Mouse (Mus musculus): ENCODE measurements at regions not wholly inside any gene's neighbourhood (a gene's known extent, or its start where the extent isn't known, plus 50 kb on each side); places are given as distances from the start of the nearest gene placed in this dataset.

DNA sequence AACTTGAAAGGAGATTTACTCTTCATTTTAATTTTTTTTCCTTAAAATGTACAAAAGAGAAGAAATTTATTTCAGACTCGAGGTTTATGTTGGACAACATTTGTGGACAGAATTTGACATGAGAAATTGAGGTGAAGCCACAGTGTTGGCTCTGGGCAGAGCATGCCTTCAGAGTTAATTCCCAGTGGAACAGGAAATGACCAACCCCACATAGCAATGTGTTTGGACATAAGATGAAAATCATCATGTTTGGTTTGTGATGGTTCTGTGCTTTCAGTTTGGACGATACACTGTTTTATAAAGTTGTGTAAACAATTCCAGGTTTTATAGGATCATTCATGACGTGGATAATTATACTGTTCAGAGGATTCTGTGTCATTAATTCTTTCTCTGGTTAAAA, 271.9 kb upstream of the Mettl25 start:
- no peak for DNase-seq (ENCODE audit: low spot score in 2 of 2)

DNA sequence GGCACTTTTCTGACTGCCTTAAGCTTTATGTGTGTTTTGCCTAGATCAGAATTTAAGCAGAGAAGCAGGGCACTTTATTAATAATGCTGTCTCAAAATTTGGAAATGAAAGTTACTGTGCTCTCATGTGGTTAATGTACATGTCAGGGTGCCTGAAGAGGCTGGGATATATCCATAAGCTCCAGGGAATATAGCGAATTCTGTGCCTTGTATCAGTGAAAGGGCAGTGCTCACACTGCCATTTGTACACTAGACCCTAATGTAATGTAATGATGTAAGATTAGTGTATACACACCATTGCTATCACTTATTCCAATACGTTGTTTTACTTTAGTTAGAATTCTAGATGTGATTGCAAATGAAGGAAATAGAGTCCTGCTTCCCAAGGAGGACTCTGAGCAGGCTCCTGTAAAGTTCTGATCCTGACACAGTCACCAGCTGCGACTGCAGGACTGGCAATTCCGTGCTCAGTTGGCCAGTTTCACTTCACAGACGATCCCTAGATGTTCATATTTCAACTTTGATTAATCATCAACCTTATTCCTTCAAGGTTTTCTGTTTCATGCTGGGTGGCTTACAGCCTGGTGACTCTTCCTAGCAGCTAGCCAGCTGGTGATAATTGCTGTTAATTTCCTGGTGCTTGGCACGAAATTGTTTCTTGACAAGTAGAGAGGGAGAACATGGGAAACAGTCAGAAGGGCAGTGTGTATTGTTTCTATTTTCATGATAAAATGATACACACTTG, 273.7 kb upstream of the Mettl25 start:
- DNase-seq (ENCODE audit: low spot score in 2 of 2) = no peak

- DNase-seq (ENCODE audit: low spot score in 2 of 2) = no peak
These were observed 280.6 kb upstream of the Mettl25 start for GRCm38 (mm10) chr10:106121826-106122225.

GRCm38 (mm10) chr10:106122952-106123351, 281.8 kb upstream of the Mettl25 start:
- peak in 1 of 2 experiments; percentile 22 for DNase-seq (ENCODE audit: low spot score in 2 of 2)

DNA sequence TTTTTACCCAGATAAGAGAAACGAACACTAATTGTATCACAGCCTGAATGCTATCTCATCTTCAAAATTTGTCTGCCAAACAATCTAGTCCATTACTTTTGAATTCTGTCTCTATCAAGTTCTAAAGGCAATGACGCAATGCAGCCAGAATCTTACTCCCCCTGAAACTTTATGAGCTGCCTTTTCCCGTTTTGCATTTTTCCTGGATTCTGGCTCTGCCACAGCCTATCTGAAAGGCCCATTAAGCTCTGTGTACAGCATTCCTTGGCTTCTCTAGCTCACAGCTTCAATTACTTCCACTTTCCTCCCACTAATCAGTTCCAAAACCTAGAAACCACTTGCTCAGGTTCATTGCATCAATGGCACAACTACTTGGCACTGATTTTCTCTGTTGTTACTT, 298.0 kb upstream of the Ppfia2 start:
- DNase-seq (ENCODE audit: low spot score in 2 of 2) = no peak

DNA sequence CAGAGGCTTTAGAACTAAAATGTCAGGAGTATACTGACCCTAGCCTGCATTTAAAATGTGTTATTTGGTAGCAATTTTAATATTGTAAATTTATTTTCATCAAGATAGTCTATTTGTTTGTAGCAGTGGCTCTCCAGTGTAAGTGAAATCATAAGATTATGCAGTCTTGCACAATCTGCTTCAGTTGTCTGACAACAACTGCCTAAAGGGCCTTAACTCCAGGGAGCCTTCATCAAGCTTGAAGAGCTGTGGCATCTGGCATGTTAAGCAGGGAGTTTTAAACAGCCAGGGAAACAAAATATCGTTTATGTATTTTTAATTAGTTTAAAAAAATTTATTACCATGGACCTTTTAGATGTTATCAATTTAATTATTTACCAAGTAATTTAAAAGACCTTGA, 295.7 kb upstream of the Ppfia2 start:
- no peak for DNase-seq (ENCODE audit: low spot score in 2 of 2)

GRCm38 (mm10) chr10:106179651-106180050, 290.5 kb upstream of the Ppfia2 start:
- DNase-seq (ENCODE audit: low spot score in 2 of 2) = no peak

DNA sequence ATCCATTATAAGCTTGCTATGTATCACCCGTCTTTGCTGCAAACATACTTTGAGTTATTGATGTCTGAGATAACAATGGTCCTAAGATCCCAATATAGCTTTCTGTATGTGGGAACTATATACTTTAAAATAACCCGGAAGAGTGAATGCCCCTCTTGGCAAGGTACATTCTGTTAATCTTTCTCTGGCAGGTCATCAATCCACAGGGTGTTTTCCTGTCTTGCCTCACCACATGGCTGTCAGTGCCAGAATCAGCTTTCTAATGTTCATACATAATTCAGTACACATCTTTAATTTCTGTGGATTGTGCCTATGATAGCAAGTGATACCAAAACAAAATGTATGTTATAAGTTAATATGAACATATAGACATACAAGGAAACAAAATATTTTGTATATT, 267.6 kb upstream of the Ppfia2 start:
- DNase-seq (ENCODE audit: low spot score in 2 of 2) = no peak

DNA sequence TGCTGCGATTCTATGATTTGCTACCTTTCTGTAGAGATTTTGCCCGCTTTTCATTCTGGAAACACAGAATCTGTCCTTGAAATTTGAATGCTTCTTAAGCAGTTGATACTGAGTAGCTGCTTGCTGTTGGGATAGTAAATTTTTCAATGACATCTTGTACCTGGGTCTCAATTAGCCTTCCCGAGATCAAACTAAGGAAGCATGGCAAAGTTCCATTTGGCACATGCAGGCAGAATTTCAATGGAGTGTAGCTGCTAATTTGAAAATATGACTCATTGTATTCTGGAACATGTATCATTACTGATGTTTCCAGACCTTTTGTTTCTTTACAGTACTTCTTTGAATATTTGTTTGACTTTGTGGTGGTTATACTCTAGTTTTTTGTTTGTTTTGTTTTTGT, 245.9 kb upstream of the Ppfia2 start:
- DNase-seq (ENCODE audit: low spot score in 2 of 2) = no peak

- no peak for DNase-seq (ENCODE audit: low spot score in 2 of 2)
These were observed 228.0 kb upstream of the Ppfia2 start for GRCm38 (mm10) chr10:106242180-106242579.

- no peak for DNase-seq (ENCODE audit: low spot score in 2 of 2)
These were observed 216.0 kb upstream of the Ppfia2 start for GRCm38 (mm10) chr10:106254106-106254505.

- no peak for DNase-seq (ENCODE audit: low spot score in 2 of 2)
These were observed 210.3 kb upstream of the Ppfia2 start for GRCm38 (mm10) chr10:106259811-106260210.

DNA sequence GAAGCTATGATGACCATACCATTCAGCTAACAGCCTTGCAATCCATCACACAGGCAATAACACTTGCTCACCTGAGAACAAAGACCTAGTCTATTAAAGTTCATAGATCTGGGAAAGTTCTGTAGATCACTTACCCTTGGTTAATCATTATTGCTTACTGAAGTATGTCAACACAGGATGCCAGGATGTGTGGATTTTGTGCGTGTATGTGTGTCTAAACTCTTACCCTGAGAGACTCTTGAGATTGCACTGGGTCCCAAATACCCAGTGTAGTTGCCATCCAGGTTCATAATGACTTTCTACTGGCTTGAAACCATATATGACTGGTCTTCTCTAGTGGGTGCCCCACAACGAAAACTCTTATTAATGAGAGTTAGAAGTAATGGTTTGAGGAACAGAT, 196.8 kb upstream of the Ppfia2 start:
- no peak for DNase-seq (ENCODE audit: low spot score in 2 of 2)

DNA sequence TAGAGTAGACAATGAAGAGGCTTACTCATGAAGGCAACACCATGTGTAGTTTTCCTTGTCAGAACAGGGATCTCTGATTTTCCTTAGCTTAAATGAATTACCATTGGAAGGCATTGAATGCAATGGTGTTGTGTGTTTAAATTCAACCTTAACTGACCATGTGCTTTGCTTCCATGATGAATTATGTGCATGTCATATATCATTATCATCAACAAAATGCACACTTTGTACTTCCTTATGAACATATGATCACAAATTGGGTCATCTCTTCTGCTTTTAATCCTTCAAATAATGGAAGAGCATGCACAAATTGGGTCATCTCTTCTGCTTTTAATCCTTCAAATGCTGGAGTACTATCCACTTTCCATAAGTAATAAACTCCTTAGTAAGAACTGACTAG, 180.2 kb upstream of the Ppfia2 start:
- no peak for DNase-seq (ENCODE audit: low spot score in 2 of 2)

DNA sequence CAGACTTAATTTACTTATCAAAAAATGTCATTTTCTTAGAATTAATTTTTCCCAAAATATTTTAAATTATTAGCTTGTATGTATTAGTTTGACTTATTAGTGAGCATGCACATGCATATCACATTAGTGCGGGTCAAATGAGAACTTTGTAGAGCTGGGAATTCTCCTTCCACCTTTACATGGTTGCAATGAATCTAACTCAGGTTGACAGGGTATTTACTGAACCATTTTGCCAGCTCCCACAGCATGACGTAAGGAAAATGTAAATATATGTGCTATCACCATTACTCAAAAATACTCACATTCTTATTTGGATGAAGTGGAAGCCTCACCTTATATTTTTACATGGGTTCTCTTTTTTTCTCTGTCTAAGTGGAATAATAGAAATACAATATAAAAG, 179.4 kb upstream of the Ppfia2 start:
- DNase-seq (ENCODE audit: low spot score in 2 of 2) = no peak

DNA sequence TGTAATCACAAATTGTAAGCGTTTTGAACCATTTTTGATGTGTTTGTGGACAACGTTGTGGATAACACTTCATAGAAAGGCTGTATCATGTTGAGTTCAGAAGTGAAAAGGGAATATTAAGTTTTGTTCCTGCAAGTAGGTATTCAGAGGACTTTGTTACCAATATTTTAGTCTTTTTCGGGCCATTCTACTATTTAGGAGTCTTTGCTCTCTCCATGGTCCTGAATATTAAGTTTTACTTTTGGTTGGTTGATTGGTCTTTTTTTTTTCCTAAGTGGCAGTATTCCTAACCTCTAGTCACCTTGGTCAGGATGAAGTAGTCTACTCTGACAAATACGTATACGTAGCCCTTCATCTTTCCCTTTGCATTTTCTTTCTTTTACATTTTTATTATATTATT, 174.6 kb upstream of the Ppfia2 start:
- DNase-seq (ENCODE audit: low spot score in 2 of 2) = no peak

- no peak for DNase-seq (ENCODE audit: low spot score in 2 of 2)
These were observed 135.0 kb upstream of the Ppfia2 start for GRCm38 (mm10) chr10:106335166-106335565.

- no peak for DNase-seq (ENCODE audit: low spot score in 2 of 2)
These were observed 118.5 kb upstream of the Ppfia2 start for GRCm38 (mm10) chr10:106351663-106352062.

DNA sequence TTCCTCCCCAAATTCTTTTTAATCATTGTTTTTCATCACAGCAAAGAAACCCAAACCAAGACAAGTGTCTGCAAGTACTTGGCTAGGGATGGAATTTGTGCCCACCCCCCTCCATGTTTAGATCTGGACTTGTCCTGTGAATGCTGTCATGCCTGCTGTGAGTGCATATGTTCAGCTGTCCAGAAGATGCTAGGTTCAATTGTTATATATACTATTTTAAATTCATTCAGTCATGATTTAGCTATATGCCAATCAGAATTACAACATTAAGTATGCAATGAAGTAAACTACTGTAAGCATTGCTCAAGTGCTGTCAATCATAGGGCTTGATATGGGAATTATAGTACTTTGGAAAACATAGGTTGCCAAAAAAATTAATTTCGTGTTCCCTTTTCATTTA, 94.5 kb upstream of the Ppfia2 start:
- no peak for DNase-seq (ENCODE audit: low spot score in 2 of 2)

DNA sequence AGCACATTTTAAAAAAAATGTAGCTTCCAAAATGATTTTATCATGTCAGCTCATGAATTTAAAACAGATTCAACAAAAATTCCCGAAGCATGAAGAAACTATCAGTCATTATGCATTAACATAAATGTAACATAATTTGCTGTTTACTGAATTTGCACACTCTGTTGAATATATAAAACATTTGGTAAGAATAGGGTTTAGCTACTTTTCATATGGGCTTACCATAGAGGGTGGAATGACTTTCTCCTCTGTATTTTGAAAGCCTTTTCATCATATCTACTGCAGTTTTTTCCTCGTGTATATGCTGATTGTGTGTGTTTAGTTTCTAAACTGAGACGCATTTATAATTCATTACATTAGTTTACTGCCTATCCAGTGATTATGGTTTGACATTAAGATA, 94.0 kb upstream of the Ppfia2 start:
- DNase-seq (ENCODE audit: low spot score in 2 of 2) = no peak

DNA sequence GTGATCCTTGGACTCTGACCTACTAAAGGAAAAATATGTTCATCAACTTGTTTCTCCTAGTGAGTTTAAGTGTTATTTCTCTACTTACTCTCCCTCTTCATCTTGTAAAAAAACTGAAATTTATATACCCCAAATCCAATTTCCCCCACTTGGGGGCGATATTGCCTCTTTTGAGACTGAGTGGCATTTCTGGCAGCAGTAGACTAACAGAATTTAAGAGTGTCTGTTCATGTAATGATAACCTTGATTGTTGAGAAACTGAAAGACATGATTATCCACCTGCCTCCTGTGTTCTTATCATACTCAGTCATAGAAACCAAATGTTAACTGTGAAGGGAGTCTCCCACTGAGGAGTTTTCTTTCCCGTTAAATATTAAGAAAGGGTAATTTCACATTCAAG, 89.5 kb upstream of the Ppfia2 start:
- peak in 1 of 2 experiments; percentile 9 for DNase-seq (ENCODE audit: low spot score in 2 of 2)

DNA sequence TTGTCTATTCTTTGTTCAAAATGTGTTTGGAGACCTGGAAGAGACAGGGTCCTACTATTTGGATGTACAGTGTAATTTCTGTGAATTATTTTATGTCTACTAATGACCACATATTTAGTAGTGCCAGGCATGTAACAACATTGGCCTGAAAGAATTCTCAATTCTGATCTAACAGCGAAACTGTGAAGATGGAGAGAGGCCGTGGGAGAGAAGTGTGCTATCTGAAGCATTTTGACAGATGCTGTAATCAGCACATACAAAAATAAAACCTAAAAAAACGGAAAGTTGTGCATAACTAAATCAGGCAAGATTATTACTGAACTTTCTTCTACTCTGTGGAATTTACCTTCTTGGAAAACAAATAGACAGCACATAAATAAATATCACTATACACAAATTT, 61.4 kb upstream of the Ppfia2 start:
- DNase-seq (ENCODE audit: low spot score in 2 of 2) = no peak

- DNase-seq (ENCODE audit: low spot score in 2 of 2) = no peak
These were observed 57.0 kb upstream of the Ppfia2 start for GRCm38 (mm10) chr10:106413181-106413580.

- DNase-seq (ENCODE audit: low spot score in 2 of 2) = no peak
These were observed 55.1 kb upstream of the Ppfia2 start for GRCm38 (mm10) chr10:106414990-106415389.
